Mouse (Mus musculus) brain, adult 10 weeks (tissue): Measurements from ENCODE around the gene Mtmr2. TPM values are rescaled to one million over a fixed set of nuclear protein-coding genes. Genes with fewer than 3 reads are reported as not detected.

ENCODE experiments used
- polyA plus RNA-seq: library from polyadenylated mRNA; stranded (reverse); fragments of 350-450 nt; fragmentation: Illumina TruSeq; extraction: RNeasy Lipid Tissue Mini Kit (QIAGEN cat#74804); gene quantifications from one replicate; pipeline ENCODE4 v1.2.3, GENCODE M21; 2015; ENCODE audit warnings: low read depth, low replicate concordance

The Mtmr2 gene
- 58.1 TPM for polyA plus RNA-seq

GRCm38 (mm10) chr9:13748404-13748797, at the start of gene Mtmr2:
Gene Mtmr2 (plus strand): TSS chr9:13748410.

GRCm38 (mm10) chr9:13826832-13827405, 78.7 kb downstream of the Mtmr2 start, which contains the start of gene Cep57:
Gene Cep57 (minus strand): TSS chr9:13827107.

DNA sequence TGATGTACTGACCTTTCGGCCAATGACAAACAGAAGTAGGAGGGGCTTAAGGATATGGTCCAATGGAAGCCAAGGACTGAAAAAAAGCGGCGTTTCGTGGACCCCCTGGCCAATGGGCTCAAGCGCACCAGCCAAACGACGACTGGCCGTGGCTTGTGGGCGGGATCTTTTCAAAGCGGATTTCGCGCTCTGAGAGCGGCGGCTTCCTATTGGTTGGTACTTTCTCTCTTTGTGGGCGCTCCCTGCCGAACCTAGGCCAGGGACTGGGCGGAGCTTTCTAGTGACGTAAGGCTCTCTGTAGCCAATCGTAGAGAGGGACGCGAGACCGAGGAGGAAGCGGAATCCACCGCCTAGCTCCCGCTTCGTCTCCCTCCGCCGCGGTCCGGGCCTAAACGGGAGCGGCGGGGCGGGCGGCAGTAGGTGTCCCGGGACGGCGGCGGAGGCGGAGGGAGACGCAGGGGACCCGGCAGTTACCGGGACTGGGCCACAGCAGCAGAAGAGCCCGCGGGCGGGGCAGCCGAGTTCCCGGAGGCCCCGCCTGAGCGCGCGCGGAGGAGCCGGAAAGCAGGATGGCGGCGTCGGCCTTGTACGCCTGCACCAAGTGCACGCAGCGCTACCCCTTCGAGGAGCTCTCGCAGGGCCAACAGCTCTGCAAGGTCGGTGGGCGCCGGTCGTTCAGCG, 79.3 kb downstream of the Mtmr2 start, which contains the start of gene Fam76b:
TSS of gene Fam76b (plus strand) at position 311 of the 681 bp plus-strand sequence.

Other genes with a start within 250 kb of the Mtmr2 start
- 22.5 TPM for gene Cep57, start 78.7 kb downstream of the Mtmr2 start, polyA plus RNA-seq
- gene Fam76b, start 79.3 kb downstream of the Mtmr2 start, polyA plus RNA-seq: 20.4 TPM